Mouse (Mus musculus): ENCODE data around the gene Gramd1b. TPM values are rescaled to one million over a fixed set of nuclear protein-coding genes. Genes with fewer than 3 reads are reported as not detected.

Gene Gramd1b
- polyA plus RNA-seq, 1 experiment = 188 TPM

GRCm38 (mm10) chr9:40400171-40400570 is 131.0 kb downstream of the Gramd1b start:
- H3K4me1 ChIP-seq (ENCODE audit: control insufficient read depth, insufficient read depth, low read length) = peaks cover 21% of the 10 kb centered on the region
- DNase-seq = no peak
- TF ChIP-seq POLR2A (IDR thresholded peaks at IDR 0.05; ENCODE audit: borderline replicate concordance, insufficient read depth, low read length) (no peak), CTCF (IDR thresholded peaks at IDR 0.05; ENCODE audit: borderline replicate concordance, insufficient read depth, low read depth, low read length) (no peak)
- H3K27ac ChIP-seq (ENCODE audit: insufficient read depth, low read length) = no peak overlapping the region
- H3K27me3 ChIP-seq (ENCODE audit: control insufficient read depth, insufficient read depth, low read length) = no peaks in the 10 kb centered on the region
- 95% methylated on average over 2 of the region's 2 CpGs for WGBS
- H3K4me3 ChIP-seq (replicated peaks; ENCODE audit: insufficient read depth, low read depth, low read length) = no peak overlapping the region

- no peaks in the 10 kb centered on the region for H3K27me3 ChIP-seq (ENCODE audit: control insufficient read depth, insufficient read depth, low read length)
- WGBS = 63% methylated on average over 6 of the region's 6 CpGs
- peaks cover 15% of the 10 kb centered on the region for H3K4me1 ChIP-seq (ENCODE audit: control insufficient read depth, insufficient read depth, low read length)
- no peak overlapping the region for H3K4me3 ChIP-seq (replicated peaks; ENCODE audit: insufficient read depth, low read depth, low read length)
- TF ChIP-seq CTCF (IDR thresholded peaks at IDR 0.05; ENCODE audit: borderline replicate concordance, insufficient read depth, low read depth, low read length) = no peak
- no peak for TF ChIP-seq POLR2A (IDR thresholded peaks at IDR 0.05; ENCODE audit: borderline replicate concordance, insufficient read depth, low read length)
- peak; percentile 9 for DNase-seq
- no peak overlapping the region for H3K27ac ChIP-seq (ENCODE audit: insufficient read depth, low read length)
Observed at GRCm38 (mm10) chr9:40399359-40399932, 131.7 kb downstream of the Gramd1b start.

- Histone ChIP-seq H3K4me1 (ENCODE audit: control insufficient read depth, insufficient read depth, low read length) (peaks cover 9% of the 10 kb centered on the region), H3K27ac (ENCODE audit: insufficient read depth, low read length) (no peak overlapping the region), H3K4me3 (replicated peaks; ENCODE audit: insufficient read depth, low read depth, low read length) (no peak overlapping the region), H3K27me3 (ENCODE audit: control insufficient read depth, insufficient read depth, low read length) (no peaks in the 10 kb centered on the region)
- TF ChIP-seq POLR2A (IDR thresholded peaks at IDR 0.05; ENCODE audit: borderline replicate concordance, insufficient read depth, low read length) = no peak
- TF ChIP-seq CTCF (IDR thresholded peaks at IDR 0.05; ENCODE audit: borderline replicate concordance, insufficient read depth, low read depth, low read length) = no peak
- 77% methylated on average over 7 of the region's 7 CpGs for WGBS
- no peak for DNase-seq
Observed at GRCm38 (mm10) chr9:40397471-40398245, 133.5 kb downstream of the Gramd1b start.

DNA sequence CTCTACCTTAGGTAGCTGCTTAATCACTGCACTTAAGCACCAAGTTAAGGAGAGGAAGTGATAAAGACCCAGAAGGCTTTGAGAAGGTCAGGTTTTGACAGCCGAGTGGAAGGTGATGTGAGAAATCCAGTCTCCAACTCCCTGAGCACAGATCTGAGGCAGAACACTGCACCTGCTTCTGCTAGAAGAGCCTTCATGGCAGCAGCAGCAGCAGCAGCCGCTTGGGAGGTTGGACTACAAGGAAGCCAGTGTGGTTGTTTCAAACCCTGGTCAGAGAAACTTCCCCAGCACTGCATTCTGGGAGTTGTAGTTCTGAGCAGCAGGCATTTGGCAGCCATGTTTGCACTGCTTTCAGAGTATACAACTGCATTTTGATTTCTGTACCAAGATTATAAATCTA is 134.1 kb downstream of the Gramd1b start:
- TF ChIP-seq POLR2A (IDR thresholded peaks at IDR 0.05; ENCODE audit: borderline replicate concordance, insufficient read depth, low read length) (no peak), CTCF (IDR thresholded peaks at IDR 0.05; ENCODE audit: borderline replicate concordance, insufficient read depth, low read depth, low read length) (no peak)
- Histone ChIP-seq H3K4me1 (ENCODE audit: control insufficient read depth, insufficient read depth, low read length) (peaks cover 15% of the 10 kb centered on the region), H3K27ac (ENCODE audit: insufficient read depth, low read length) (no peak overlapping the region), H3K27me3 (ENCODE audit: control insufficient read depth, insufficient read depth, low read length) (no peaks in the 10 kb centered on the region), H3K4me3 (replicated peaks; ENCODE audit: insufficient read depth, low read depth, low read length) (peak overlapping the region; percentile 34)
- DNase-seq = peak; percentile 54 to 77
- 36% methylated on average over 2 of the region's 2 CpGs for WGBS

DNA sequence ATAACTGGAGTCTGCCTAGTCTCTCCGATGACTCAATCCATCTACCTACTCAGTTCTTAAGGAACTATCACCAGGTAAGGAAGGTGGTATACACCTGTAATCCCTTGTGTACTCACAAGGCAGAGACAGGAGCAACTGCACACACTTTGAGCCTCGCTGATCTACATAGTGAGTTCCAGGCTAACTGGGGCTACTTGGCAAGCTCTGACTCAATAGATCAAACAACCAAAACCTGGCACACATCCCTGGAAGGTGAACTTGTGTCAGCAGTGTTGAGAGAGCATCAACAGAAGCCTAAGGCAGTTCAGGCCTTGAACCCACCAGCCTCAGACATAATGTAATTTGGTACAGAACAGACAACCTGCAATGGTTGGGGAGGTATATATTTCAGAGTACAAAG is 135.0 kb downstream of the Gramd1b start:
- Histone ChIP-seq H3K27me3 (ENCODE audit: control insufficient read depth, insufficient read depth, low read length) (no peaks in the 10 kb centered on the region), H3K27ac (ENCODE audit: insufficient read depth, low read length) (no peak overlapping the region), H3K4me3 (replicated peaks; ENCODE audit: insufficient read depth, low read depth, low read length) (no peak overlapping the region), H3K4me1 (ENCODE audit: control insufficient read depth, insufficient read depth, low read length) (peaks cover 19% of the 10 kb centered on the region)
- TF ChIP-seq CTCF (IDR thresholded peaks at IDR 0.05; ENCODE audit: borderline replicate concordance, insufficient read depth, low read depth, low read length) (no peak), POLR2A (IDR thresholded peaks at IDR 0.05; ENCODE audit: borderline replicate concordance, insufficient read depth, low read length) (no peak)
- 58% methylated on average over 2 of the region's 2 CpGs for WGBS
- DNase-seq = peak in 1 of 2 experiments; percentile 13

DNA sequence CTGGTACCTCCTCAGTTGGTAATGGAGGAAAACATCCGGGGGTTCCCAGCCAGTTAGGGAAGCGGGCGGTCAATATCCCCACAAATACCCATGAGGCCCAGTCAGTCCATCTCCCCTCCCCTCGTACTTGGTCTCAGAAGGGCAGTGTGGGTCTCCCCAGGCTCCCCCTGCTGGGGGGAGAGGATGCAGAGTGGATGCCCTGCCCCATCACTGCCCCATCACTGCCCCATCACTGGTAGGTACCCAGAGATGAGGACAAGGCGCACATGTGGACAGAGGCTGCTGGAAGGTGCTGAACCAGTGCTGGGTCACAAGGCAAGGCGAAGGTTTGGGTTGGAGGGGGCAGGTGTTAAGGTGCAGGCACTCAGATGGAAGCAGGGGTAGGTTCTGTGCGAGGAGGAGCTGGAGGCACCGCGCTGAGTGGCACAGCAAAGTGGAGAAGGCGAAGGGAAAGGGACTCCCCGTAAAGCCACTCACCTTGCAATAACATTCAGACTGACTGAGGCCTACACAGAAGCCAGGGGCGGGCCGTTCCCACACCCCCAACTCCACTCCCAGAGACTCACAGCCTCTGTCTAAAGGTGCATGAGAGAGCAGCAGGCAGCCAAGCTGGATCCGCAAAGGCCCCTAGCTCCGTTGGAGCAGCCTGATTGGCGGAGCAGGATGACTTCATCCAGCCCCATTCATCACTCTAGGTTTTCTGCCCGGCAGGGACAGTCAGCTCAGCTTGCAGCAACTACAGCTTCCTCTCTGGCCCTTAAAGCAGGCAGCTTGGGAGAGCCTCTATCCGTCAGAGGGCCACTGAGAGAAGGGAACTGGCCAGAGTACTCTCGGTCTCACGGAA is 139.1 kb downstream of the Gramd1b start:
- Histone ChIP-seq H3K27me3 (ENCODE audit: control insufficient read depth, insufficient read depth, low read length) (no peaks in the 10 kb centered on the region), H3K4me1 (ENCODE audit: control insufficient read depth, insufficient read depth, low read length) (peaks cover 28% of the 10 kb centered on the region), H3K27ac (ENCODE audit: insufficient read depth, low read length) (peak overlapping the region; percentile 90), H3K4me3 (replicated peaks; ENCODE audit: insufficient read depth, low read depth, low read length) (peak overlapping the region; percentile 43)
- TF ChIP-seq CTCF (IDR thresholded peaks at IDR 0.05; ENCODE audit: borderline replicate concordance, insufficient read depth, low read depth, low read length) (no peak), POLR2A (IDR thresholded peaks at IDR 0.05; ENCODE audit: borderline replicate concordance, insufficient read depth, low read length) (peak; percentile 61; the same call in 1 of the 2 replicates)
- peak; percentile 86 to 90 for DNase-seq
- 20% methylated on average over 20 of the region's 20 CpGs for WGBS

- DNase-seq = peak in 1 of 2 experiments; percentile 49
- Histone ChIP-seq H3K4me3 (replicated peaks; ENCODE audit: insufficient read depth, low read depth, low read length) (peak overlapping the region; percentile 17), H3K4me1 (ENCODE audit: control insufficient read depth, insufficient read depth, low read length) (peaks cover 28% of the 10 kb centered on the region), H3K27ac (ENCODE audit: insufficient read depth, low read length) (peak overlapping the region; percentile 90), H3K27me3 (ENCODE audit: control insufficient read depth, insufficient read depth, low read length) (no peaks in the 10 kb centered on the region)
- no peak for TF ChIP-seq CTCF (IDR thresholded peaks at IDR 0.05; ENCODE audit: borderline replicate concordance, insufficient read depth, low read depth, low read length)
- no peak for TF ChIP-seq POLR2A (IDR thresholded peaks at IDR 0.05; ENCODE audit: borderline replicate concordance, insufficient read depth, low read length)
- WGBS = 76% methylated on average over 17 of the region's 17 CpGs
Observed at GRCm38 (mm10) chr9:40391359-40391758, 139.8 kb downstream of the Gramd1b start.
